18 mouse cellular contexts compared by ENCODE assay signal in the genomic region with DNA sequence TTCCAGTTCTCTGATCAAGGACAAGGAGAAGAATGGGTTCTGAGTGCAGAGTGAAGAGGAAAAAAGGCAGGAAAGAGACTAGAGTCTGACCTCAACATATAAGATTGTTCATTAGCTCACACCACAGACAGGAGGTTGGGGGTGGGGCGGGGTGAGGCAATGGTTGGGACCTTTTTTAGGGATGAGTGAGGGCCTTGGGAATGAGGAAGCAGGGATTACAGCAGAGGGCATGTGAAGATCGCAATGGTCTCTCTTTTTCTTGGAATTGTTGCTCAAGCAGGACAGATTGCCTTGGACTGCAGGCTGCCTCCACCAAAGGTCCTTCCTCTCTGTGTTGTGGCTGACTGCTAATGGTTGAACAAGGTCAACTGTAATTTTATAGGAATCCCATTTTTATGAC. TPM values are rescaled to one million over a fixed set of nuclear protein-coding genes. Genes with fewer than 3 reads are reported as not detected.
A peak's percentile ranks its signal among the peaks of the same experiment; 100 is the strongest.
DNase-seq lines count a peak whose midpoint lies in the region; ATAC-seq lines count a peak whose summit lies in the region.
"Had no signal": no experiment of that assay in that cellular context is flagged by ENCODE, and none has a peak within 500 bp of the region (broad histone marks: within the 10 kb centered on the region; RNA-seq: fewer than 3 reads in every experiment).

No protein-coding gene starts in this region.

- H3K27me3 ChIP-seq in midbrain, embryonic 15.5 days (replicated peaks) = no peaks in the 10 kb centered on the region
- H3K27me3 ChIP-seq: liver, embryonic 12.5 days had no signal

- H3K4me3 ChIP-seq in midbrain, embryonic 15.5 days = no peak overlapping the region
- H3K4me3 ChIP-seq: liver, embryonic 12.5 days had no signal

- intact Hi-C loops in heart, postnatal 10 days (cut with DNase I) = no loop called here
- intact Hi-C loops in heart, postnatal 36 days (cut with DNase I) = no loop called here
- intact Hi-C loops in left cerebral cortex, postnatal 14 days (cut with DNase I) = no loop called here

- H3K27ac ChIP-seq in midbrain, embryonic 15.5 days = no peak overlapping the region
- H3K27ac ChIP-seq: liver, embryonic 12.5 days had no signal

- no peaks in the 10 kb centered on the region for H3K4me1 ChIP-seq in midbrain, embryonic 15.5 days

- H3K4me2 ChIP-seq in midbrain, embryonic 15.5 days = no peak overlapping the region
- H3K4me2 ChIP-seq: liver, embryonic 12.5 days had no signal

- H3K9me3 ChIP-seq in midbrain, embryonic 15.5 days = no peaks in the 10 kb centered on the region
- H3K9me3 ChIP-seq: liver, embryonic 12.5 days had no signal

- no peak for ATAC-seq in megakaryocyte progenitor cell, adult 5-6 weeks (replicated peaks; ENCODE audit: poor library complexity)
- ATAC-seq in midbrain, embryonic 15.5 days (replicated peaks) = no peak
- ATAC-seq: hindbrain, embryonic 16.5 days; liver, embryonic 12.5 days had no signal

- no peaks in the 10 kb centered on the region for H3K36me3 ChIP-seq in midbrain, embryonic 15.5 days (replicated peaks)
- H3K36me3 ChIP-seq: liver, embryonic 12.5 days had no signal

- peak; percentile 61 to 67 for DNase-seq in heart, postnatal 10 days
- no peak for DNase-seq in heart, postnatal 36 days
- DNase-seq in 3134 (ENCODE audit: extremely low read depth, insufficient read length, low spot score) = peak; percentile 32
- peak; percentile 74 for DNase-seq in adrenal gland, adult 8-10 months
- DNase-seq in gastrocnemius, postnatal 4 days (ENCODE audit: low spot score in 2 of 2) = peak; percentile 20 to 31
- DNase-seq in left cerebral cortex, postnatal 14 days (ENCODE audit: low spot score in 2 of 2) = no peak
- DNase-seq: cerebellum, adult 8-10 months; kidney, postnatal 25 days; thymus, postnatal 25 days had no signal

- WGBS in midbrain, embryonic 15.5 days = 81% methylated on average over 2 of the region's 2 CpGs

- H3K9ac ChIP-seq in midbrain, embryonic 15.5 days = no peak overlapping the region
- H3K9ac ChIP-seq: liver, embryonic 12.5 days had no signal

RNA-seq across cellular contexts. Expression of gene Pklr, which starts 12.6 kb away (rescaled TPM):
- total RNA-seq in heart, postnatal 10 days (2021) = not detected
- total RNA-seq in heart, postnatal 36 days (2021) = not detected
- total RNA-seq in adrenal gland, adult 8-10 months (2022) = under 1 TPM in 2 of 4 experiments, not detected in 2; 0.10 to 0.11 TPM
- 1 to 10 TPM in 1 of 2 experiments, not detected in 1; 1.1 TPM for total RNA-seq in gastrocnemius, postnatal 4 days (2021)
- 8.0 and 12.1 TPM in 2 replicates for total RNA-seq in megakaryocyte progenitor cell, adult 5-6 weeks (2015)
- total RNA-seq in megakaryocyte progenitor cell, adult 5-6 weeks (2017) = 9.6 and 16.7 TPM in 2 replicates
- total RNA-seq in left cerebral cortex, postnatal 14 days (2021) = not detected
- 0.05 and 0.14 TPM in 2 replicates for polyA plus RNA-seq in midbrain, embryonic 15.5 days (2015; fragmentation: Nextera tagmentation; extraction: Ambion mirVana)
- total RNA-seq: left cerebral cortex, adult 8-10 months had no signal

RNA-seq across cellular contexts. Expression of gene Fdps, which starts 21.6 kb away (rescaled TPM):
- total RNA-seq in heart, postnatal 10 days (2021) = 10 to 100 TPM; 26.2 to 28.3 TPM
- total RNA-seq in heart, postnatal 36 days (2021) = 10 to 100 TPM; 20.0 to 20.7 TPM
- 100 to 1,000 TPM; 152 to 387 (median 263) TPM for total RNA-seq in adrenal gland, adult 8-10 months (2022)
- total RNA-seq in gastrocnemius, postnatal 4 days (2021) = 10 to 100 TPM; 61.4 to 80.2 TPM
- total RNA-seq in megakaryocyte progenitor cell, adult 5-6 weeks (2015) = 99.4 and 118 TPM in 2 replicates
- total RNA-seq in megakaryocyte progenitor cell, adult 5-6 weeks (2017) = 238 and 251 TPM in 2 replicates
- 100 to 1,000 TPM in 1 of 2 experiments, 10 to 100 TPM in 1; 97.9 to 102 TPM for total RNA-seq in left cerebral cortex, postnatal 14 days (2021)
- 461 and 488 TPM in 2 replicates for polyA plus RNA-seq in midbrain, embryonic 15.5 days (2015; fragmentation: Nextera tagmentation; extraction: Ambion mirVana)

RNA-seq across cellular contexts. Expression of gene Gm43738, which starts 22.4 kb away (rescaled TPM):
- not detected for total RNA-seq in heart, postnatal 10 days (2021)
- total RNA-seq in heart, postnatal 36 days (2021) = not detected
- not detected for total RNA-seq in adrenal gland, adult 8-10 months (2022)
- not detected for total RNA-seq in gastrocnemius, postnatal 4 days (2021)
- total RNA-seq in megakaryocyte progenitor cell, adult 5-6 weeks (2015) = not detected in 2 replicates
- total RNA-seq in megakaryocyte progenitor cell, adult 5-6 weeks (2017) = not detected in 2 replicates
- not detected for total RNA-seq in left cerebral cortex, postnatal 14 days (2021)
- polyA plus RNA-seq in midbrain, embryonic 15.5 days (2015; fragmentation: Nextera tagmentation; extraction: Ambion mirVana) = 0.11 TPM in 1 of 2 replicates, not detected in the other
- total RNA-seq: granulocyte monocyte progenitor cell, adult 5-6 weeks; megakaryocyte-erythroid progenitor cell, adult 5-6 weeks had no signal
- polyA plus RNA-seq: embryonic facial prominence, embryonic 11.5 days; forebrain, embryonic 11.5 days; hindbrain, embryonic 16.5 days had no signal

RNA-seq across cellular contexts. Expression of gene Rusc1, which starts 30.2 kb away (rescaled TPM):
- 10 to 100 TPM; 12.6 to 15.0 TPM for total RNA-seq in heart, postnatal 10 days (2021)
- 10 to 100 TPM; 24.4 to 25.1 TPM for total RNA-seq in heart, postnatal 36 days (2021)
- 10 to 100 TPM; 33.8 to 46.8 (median 41.1) TPM for total RNA-seq in adrenal gland, adult 8-10 months (2022)
- total RNA-seq in gastrocnemius, postnatal 4 days (2021) = 10 to 100 TPM; 13.3 to 14.0 TPM
- total RNA-seq in megakaryocyte progenitor cell, adult 5-6 weeks (2015) = 21.6 and 23.4 TPM in 2 replicates
- total RNA-seq in megakaryocyte progenitor cell, adult 5-6 weeks (2017) = 16.4 and 18.2 TPM in 2 replicates
- 100 to 1,000 TPM; 205 to 214 TPM for total RNA-seq in left cerebral cortex, postnatal 14 days (2021)
- 111 and 113 TPM in 2 replicates for polyA plus RNA-seq in midbrain, embryonic 15.5 days (2015; fragmentation: Nextera tagmentation; extraction: Ambion mirVana)

RNA-seq across cellular contexts. Expression of gene Hcn3, which starts 36.7 kb away (rescaled TPM):
- under 1 TPM; 0.19 to 0.60 TPM for total RNA-seq in heart, postnatal 10 days (2021)
- total RNA-seq in heart, postnatal 36 days (2021) = under 1 TPM; 0.17 to 0.38 TPM
- total RNA-seq in adrenal gland, adult 8-10 months (2022) = 10 to 100 TPM in 2 of 4 experiments, 1 to 10 TPM in 2; 6.8 to 22.2 (median 10.1) TPM
- under 1 TPM; 0.39 to 0.91 TPM for total RNA-seq in gastrocnemius, postnatal 4 days (2021)
- 0.24 and 0.42 TPM in 2 replicates for total RNA-seq in megakaryocyte progenitor cell, adult 5-6 weeks (2015)
- total RNA-seq in megakaryocyte progenitor cell, adult 5-6 weeks (2017) = 0.27 and 0.67 TPM in 2 replicates
- total RNA-seq in left cerebral cortex, postnatal 14 days (2021) = 10 to 100 TPM; 20.4 to 25.1 TPM
- 59.6 and 59.8 TPM in 2 replicates for polyA plus RNA-seq in midbrain, embryonic 15.5 days (2015; fragmentation: Nextera tagmentation; extraction: Ambion mirVana)

Comparison
In these comparisons a context has a peak if more than half of its experiments do, and no peak if none do; other contexts are left out.
1. DNase-seq: peak in heart, postnatal 10 days (2 of 2), 3134 (single experiment), adrenal gland, adult 8-10 months (single experiment) and gastrocnemius, postnatal 4 days (2 of 2); none in heart, postnatal 36 days (0 of 2) and left cerebral cortex, postnatal 14 days (0 of 2).
2. RNA of gene Pklr, which starts 12.6 kb away (total RNA-seq): 8.0 to 16.7 TPM in megakaryocyte progenitor cell, adult 5-6 weeks; 1.1 TPM in gastrocnemius, postnatal 4 days, 0.10 to 0.11 TPM in adrenal gland, adult 8-10 months, not detected in left cerebral cortex, postnatal 14 days, not detected in heart, postnatal 10 days and not detected in heart, postnatal 36 days; every median in the first group is over 4 times any median in the second.